In the genomic region with DNA sequence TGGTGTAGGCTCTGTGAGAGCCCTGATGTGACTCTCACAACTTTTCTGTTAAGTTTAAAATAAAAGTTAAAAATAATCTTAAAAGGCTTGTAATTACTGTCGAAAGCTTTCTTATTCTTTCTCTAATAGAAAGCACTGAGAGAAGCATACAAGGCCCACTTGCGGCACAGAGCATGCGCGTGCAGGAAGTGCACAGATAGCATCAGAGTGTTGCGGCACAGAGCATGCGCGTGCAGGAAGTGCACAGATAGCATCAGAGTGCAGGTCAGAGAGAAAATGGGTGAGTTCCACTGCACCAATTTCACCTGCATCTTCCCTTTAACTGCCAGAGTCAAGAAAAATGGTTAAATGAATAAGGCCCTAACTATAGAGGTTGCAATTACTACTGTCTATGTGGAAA, we compare ENCODE assay signal across 28 mouse cellular contexts.
DNase-seq lines count a peak whose midpoint lies in the region; TF ChIP-seq lines count a peak whose summit lies in the region.
"Had no signal": no experiment of that assay in that cellular context is flagged by ENCODE, and none has a peak within 500 bp of the region (broad histone marks: within the 10 kb centered on the region; RNA-seq: fewer than 3 reads in every experiment).

No protein-coding gene starts in this region.

- no peak overlapping the region for H3K4me3 ChIP-seq in thymus, adult 2 months (ENCODE audit: control insufficient read depth, insufficient read depth, low read length)
- H3K4me3 ChIP-seq in cerebellum, adult 2 months (replicated peaks; ENCODE audit: insufficient read depth, low read depth, low read length), result no peak overlapping the region
- H3K4me3 ChIP-seq: embryonic facial prominence, embryonic 12.5 days; forebrain, embryonic 15.5 days; heart, embryonic 13.5 days; hindbrain, embryonic 10.5 days; hindbrain, embryonic 15.5 days; intestine, embryonic 15.5 days; midbrain, embryonic 10.5 days had no signal

- no peak for TF ChIP-seq CTCF in thymus, adult 2 months (IDR thresholded peaks at IDR 0.05; ENCODE audit: borderline replicate concordance, control insufficient read depth, extremely low read depth, insufficient read depth, low read length, poor library complexity)
- TF ChIP-seq CTCF in cerebellum, adult 2 months (IDR thresholded peaks at IDR 0.05; ENCODE audit: borderline replicate concordance, insufficient read depth, low read depth, low read length), result no peak

- TF ChIP-seq POLR2A in thymus, adult 2 months (IDR thresholded peaks at IDR 0.05; ENCODE audit: control insufficient read depth, extremely low read depth, insufficient read depth, low read length, poor library complexity), result no peak
- TF ChIP-seq POLR2A in cerebellum, adult 2 months (IDR thresholded peaks at IDR 0.05; ENCODE audit: borderline replicate concordance, insufficient read depth, low read length), result no peak

- no peaks in the 10 kb centered on the region for H3K36me3 ChIP-seq in thymus, adult 2 months (ENCODE audit: control insufficient read depth, insufficient read depth, low read length)
- H3K36me3 ChIP-seq: forebrain, embryonic 15.5 days; hindbrain, embryonic 15.5 days had no signal

- DNase-seq in CD4-positive, CD25-positive, alpha-beta regulatory T cell, adult 2 months (ENCODE audit: low read depth, low spot score), result peak; percentile 89
- peak; percentile 86 for DNase-seq in induced T-regulatory cell, adult 2 months (ENCODE audit: low read depth)
- peak; percentile 40 for DNase-seq in thymus, adult 2 months
- peak; percentile 25 to 56 for DNase-seq in thymus, postnatal 36 days
- no peak for DNase-seq in natural killer cell, adult 2 months (ENCODE audit: low spot score in 2 of 2)
- no peak for DNase-seq in cerebellum, adult 11-12 months
- DNase-seq in cerebellum, adult 2 months, result no peak
- DNase-seq: adrenal gland, postnatal 25 days; B cell, adult 2 months; cerebellum, adult 9-10 months; cerebellum, postnatal 36 days; embryo, embryonic 11 days; gastrocnemius, postnatal 36 days; heart, postnatal 10 days; kidney, adult 2 months; kidney, postnatal 36 days; liver; lung, adult 2 months; lung, postnatal 10 days had no signal

- no peaks in the 10 kb centered on the region for H3K4me1 ChIP-seq in thymus, adult 2 months (replicated peaks; ENCODE audit: control insufficient read depth, insufficient read depth, low read length)
- no peaks in the 10 kb centered on the region for H3K4me1 ChIP-seq in cerebellum, adult 2 months (ENCODE audit: control insufficient read depth, insufficient read depth, low read length)
- H3K4me1 ChIP-seq: embryonic facial prominence, embryonic 12.5 days; heart, embryonic 13.5 days; intestine, embryonic 15.5 days; midbrain, embryonic 10.5 days had no signal

- WGBS in thymus, adult 2 months, result 18% methylated on average over 7 of the region's 7 CpGs
- WGBS in cerebellum, adult 2 months, result 97% methylated on average over 7 of the region's 7 CpGs

- H3K27me3 ChIP-seq in thymus, adult 2 months (ENCODE audit: control insufficient read depth, insufficient read depth, low read length), result no peaks in the 10 kb centered on the region
- no peaks in the 10 kb centered on the region for H3K27me3 ChIP-seq in cerebellum, adult 2 months (ENCODE audit: control insufficient read depth, insufficient read depth, low read length)
- H3K27me3 ChIP-seq: embryonic facial prominence, embryonic 12.5 days; forebrain, embryonic 15.5 days; heart, embryonic 13.5 days; hindbrain, embryonic 15.5 days; intestine, embryonic 15.5 days; Patski had no signal

- H3K27ac ChIP-seq in thymus, adult 2 months (ENCODE audit: control insufficient read depth, insufficient read depth, low read length), result no peak overlapping the region
- H3K27ac ChIP-seq in cerebellum, adult 2 months (ENCODE audit: insufficient read depth, low read length), result no peak overlapping the region
- H3K27ac ChIP-seq: embryonic facial prominence, embryonic 12.5 days; forebrain, embryonic 15.5 days; heart, embryonic 13.5 days; hindbrain, embryonic 10.5 days; hindbrain, embryonic 15.5 days; intestine, embryonic 15.5 days; liver, embryonic 14.5 days; midbrain, embryonic 10.5 days had no signal

Comparison
In these comparisons a context has a peak if more than half of its experiments do, and no peak if none do; other contexts are left out.
1. DNase-seq: peak in CD4-positive, CD25-positive, alpha-beta regulatory T cell, adult 2 months (single experiment), induced T-regulatory cell, adult 2 months (single experiment), thymus, adult 2 months (single experiment) and thymus, postnatal 36 days (2 of 2); none in natural killer cell, adult 2 months (0 of 2), cerebellum, adult 11-12 months (single experiment) and cerebellum, adult 2 months (0 of 2).